In genomic region chr10:128490232-128490631, GRCm38 (mm10) we compare ENCODE assay signal across 10 mouse cellular contexts. TPM values are rescaled to one million over a fixed set of nuclear protein-coding genes. Genes with fewer than 3 reads are reported as not detected.
DNase-seq lines count a peak whose midpoint lies in the region; ATAC-seq lines count a peak whose summit lies in the region.
"Had no signal": no experiment of that assay in that cellular context is flagged by ENCODE, and none has a peak within 500 bp of the region (broad histone marks: within the 10 kb centered on the region; RNA-seq: fewer than 3 reads in every experiment).

No protein-coding gene starts in this region.

- ATAC-seq in kidney, embryonic 14.5 days (ENCODE audit: low FRiP score, low TSS enrichment), result no peak
- no peak for ATAC-seq in embryonic facial prominence, embryonic 13.5 days (ENCODE audit: insufficient number of reproducible peaks, insufficient read depth, low FRiP score, low TSS enrichment, low read depth)
- no peak for ATAC-seq in inflammation-experienced regulatory T-cells, adult 6 months
- ATAC-seq: activated CD4-positive, CD25-positive, alpha-beta regulatory T cell, adult 4 months had no signal

- H3K27ac ChIP-seq in kidney, embryonic 14.5 days (ENCODE audit: low read depth, low read length), result no peak overlapping the region
- peak overlapping the region; percentile 28; the same call in 1 of the 2 replicates for H3K27ac ChIP-seq in embryonic facial prominence, embryonic 13.5 days

- H3K4me2 ChIP-seq in kidney, embryonic 14.5 days (replicated peaks; ENCODE audit: low read depth, low read length), result no peak overlapping the region
- H3K4me2 ChIP-seq in embryonic facial prominence, embryonic 13.5 days, result no peak overlapping the region
- H3K4me2 ChIP-seq: midbrain, embryonic 11.5 days had no signal

- no peak overlapping the region for H3K9ac ChIP-seq in kidney, embryonic 14.5 days (ENCODE audit: low read depth, low read length)
- peak overlapping the region; percentile 46 for H3K9ac ChIP-seq in embryonic facial prominence, embryonic 13.5 days

- H3K4me1 ChIP-seq in kidney, embryonic 14.5 days (ENCODE audit: control insufficient read depth, insufficient read depth, low read length), result peaks cover 22% of the 10 kb centered on the region
- peaks cover 34% of the 10 kb centered on the region for H3K4me1 ChIP-seq in embryonic facial prominence, embryonic 13.5 days

- peaks cover 64% of the 10 kb centered on the region for H3K36me3 ChIP-seq in kidney, embryonic 14.5 days (ENCODE audit: control insufficient read depth, insufficient read depth, low read length)
- H3K36me3 ChIP-seq in embryonic facial prominence, embryonic 13.5 days, result peaks cover 66% of the 10 kb centered on the region

- WGBS in kidney, embryonic 14.5 days, result 61% methylated on average over 5 of the region's 5 CpGs
- 57% methylated on average over 5 of the region's 5 CpGs for WGBS in embryonic facial prominence, embryonic 13.5 days

- no peak overlapping the region for H3K4me3 ChIP-seq in kidney, embryonic 14.5 days (ENCODE audit: low read length)
- H3K4me3 ChIP-seq in embryonic facial prominence, embryonic 13.5 days, result no peak overlapping the region; the same call in 1 of the 2 replicates

- DNase-seq in kidney, postnatal 10 days, result peak; percentile 41
- DNase-seq in MN1 (ENCODE audit: low spot score), result peak; percentile 76
- peak; percentile 14 to 25 for DNase-seq in kidney, postnatal 36 days
- DNase-seq in frontal cortex, postnatal 36 days (ENCODE audit: low spot score in 2 of 2), result no peak
- no peak for DNase-seq in thymus, postnatal 14 days

- no peaks in the 10 kb centered on the region for H3K27me3 ChIP-seq in kidney, embryonic 14.5 days (ENCODE audit: control insufficient read depth, insufficient read depth, low read length)
- no peaks in the 10 kb centered on the region for H3K27me3 ChIP-seq in embryonic facial prominence, embryonic 13.5 days

- H3K9me3 ChIP-seq in kidney, embryonic 14.5 days (ENCODE audit: control insufficient read depth, low read length), result no peaks in the 10 kb centered on the region
- H3K9me3 ChIP-seq in embryonic facial prominence, embryonic 13.5 days, result no peaks in the 10 kb centered on the region

RNA-seq across cellular contexts. Expression of gene Myl6, which starts 3.7 kb away (rescaled TPM):
- 921 and 980 TPM in 2 replicates for polyA plus RNA-seq in kidney, embryonic 14.5 days (2014; fragmentation: Nextera tagmentation; extraction: Ambion mirVana)
- 961 and 1,001 TPM in 2 replicates for polyA plus RNA-seq in embryonic facial prominence, embryonic 13.5 days (2015; fragmentation: Nextera tagmentation; extraction: Ambion mirVana)
- 1,000 to 10,000 TPM in 1 of 3 experiments, 100 to 1,000 TPM in 2; 949 to 1,454 (median 955) TPM for polyA plus RNA-seq in inflammation-experienced regulatory T-cells, adult 6 months (2017; shearing (Covaris generic))

RNA-seq across cellular contexts. Expression of gene Myl6b, which starts 8.3 kb away (rescaled TPM):
- 3.2 and 3.5 TPM in 2 replicates for polyA plus RNA-seq in kidney, embryonic 14.5 days (2014; fragmentation: Nextera tagmentation; extraction: Ambion mirVana)
- polyA plus RNA-seq in embryonic facial prominence, embryonic 13.5 days (2015; fragmentation: Nextera tagmentation; extraction: Ambion mirVana), result 2.8 and 4.0 TPM in 2 replicates
- 1 to 10 TPM; 2.7 to 4.6 (median 4.5) TPM for polyA plus RNA-seq in inflammation-experienced regulatory T-cells, adult 6 months (2017; shearing (Covaris generic))

RNA-seq across cellular contexts. Expression of gene Smarcc2, which starts 31.2 kb away (rescaled TPM):
- polyA plus RNA-seq in kidney, embryonic 14.5 days (2014; fragmentation: Nextera tagmentation; extraction: Ambion mirVana), result 64.8 and 96.7 TPM in 2 replicates
- 111 and 119 TPM in 2 replicates for polyA plus RNA-seq in embryonic facial prominence, embryonic 13.5 days (2015; fragmentation: Nextera tagmentation; extraction: Ambion mirVana)
- polyA plus RNA-seq in inflammation-experienced regulatory T-cells, adult 6 months (2017; shearing (Covaris generic)), result 10 to 100 TPM; 53.1 to 64.4 (median 57.2) TPM

RNA-seq across cellular contexts. Expression of gene Esyt1, which starts 35.4 kb away (rescaled TPM):
- polyA plus RNA-seq in kidney, embryonic 14.5 days (2014; fragmentation: Nextera tagmentation; extraction: Ambion mirVana), result 9.9 and 16.1 TPM in 2 replicates
- polyA plus RNA-seq in embryonic facial prominence, embryonic 13.5 days (2015; fragmentation: Nextera tagmentation; extraction: Ambion mirVana), result 21.4 and 23.1 TPM in 2 replicates
- polyA plus RNA-seq in inflammation-experienced regulatory T-cells, adult 6 months (2017; shearing (Covaris generic)), result 10 to 100 TPM; 68.4 to 89.7 (median 70.4) TPM

RNA-seq across cellular contexts. Expression of gene Zc3h10, which starts 57.3 kb away (rescaled TPM):
- polyA plus RNA-seq in kidney, embryonic 14.5 days (2014; fragmentation: Nextera tagmentation; extraction: Ambion mirVana), result 11.3 and 13.5 TPM in 2 replicates
- polyA plus RNA-seq in embryonic facial prominence, embryonic 13.5 days (2015; fragmentation: Nextera tagmentation; extraction: Ambion mirVana), result 13.5 and 15.5 TPM in 2 replicates
- 1 to 10 TPM; 5.6 to 9.2 (median 6.0) TPM for polyA plus RNA-seq in inflammation-experienced regulatory T-cells, adult 6 months (2017; shearing (Covaris generic))

Comparison
In these comparisons a context has a peak if more than half of its experiments do, and no peak if none do; other contexts are left out.
1. DNase-seq: peak in kidney, postnatal 10 days (single experiment), MN1 (single experiment) and kidney, postnatal 36 days (2 of 2); none in frontal cortex, postnatal 36 days (0 of 2) and thymus, postnatal 14 days (single experiment).